Mouse (Mus musculus): ENCODE data around the gene Gm40193. TPM values are rescaled to one million over a fixed set of nuclear protein-coding genes. Genes with fewer than 3 reads are reported as not detected.

The Gm40193 gene
- polyA plus RNA-seq, 1 experiment from 2014 or later = not detected

GRCm38 (mm10) chr11:70564276-70564873, 31.6 kb upstream of the Gm40193 start:
- H3K27ac ChIP-seq (ENCODE audit: low read depth) = peak overlapping the region; percentile 85
- no peaks in the 10 kb centered on the region for H3K27me3 ChIP-seq (ENCODE audit: insufficient read depth, low read length)
- DNase-seq (no peak), ATAC-seq (no peak)
- peak overlapping the region; percentile 96 for H3K4me2 ChIP-seq (ENCODE audit: low read depth, low read length)
- WGBS (ENCODE audit: insufficient replicate concordance) = 38% methylated on average over 4 of the region's 4 CpGs
- peaks cover 22% of the 10 kb centered on the region for H3K4me1 ChIP-seq (ENCODE audit: insufficient read depth)
- peak overlapping the region; percentile 94 for H3K4me3 ChIP-seq (ENCODE audit: low read depth, low read length)
- no peak for TF ChIP-seq EP300 (IDR thresholded peaks at IDR 0.05; ENCODE audit: low read depth)
- TF ChIP-seq CTCF (IDR thresholded peaks at IDR 0.05; ENCODE audit: low read depth) = peak; percentile 44
- no peaks in the 10 kb centered on the region for H3K36me3 ChIP-seq (replicated peaks; ENCODE audit: insufficient read depth, low read length)
- H3K9ac ChIP-seq (replicated peaks) = peak overlapping the region; percentile 90
- H3K9me3 ChIP-seq (ENCODE audit: low read length) = no peaks in the 10 kb centered on the region

GRCm38 (mm10) chr11:70563470-70564275, 30.9 kb upstream of the Gm40193 start:
- peak overlapping the region; percentile 85 for H3K27ac ChIP-seq (ENCODE audit: low read depth)
- peak overlapping the region; percentile 90 for H3K9ac ChIP-seq (replicated peaks)
- H3K4me3 ChIP-seq (ENCODE audit: low read depth, low read length) = peak overlapping the region; percentile 94
- H3K9me3 ChIP-seq (ENCODE audit: low read length) = no peaks in the 10 kb centered on the region
- TF ChIP-seq CTCF (IDR thresholded peaks at IDR 0.05; ENCODE audit: low read depth) (no peak), EP300 (IDR thresholded peaks at IDR 0.05; ENCODE audit: low read depth) (no peak)
- no peaks in the 10 kb centered on the region for H3K36me3 ChIP-seq (replicated peaks; ENCODE audit: insufficient read depth, low read length)
- ATAC-seq (no peak), DNase-seq (peak; percentile 45)
- WGBS (ENCODE audit: insufficient replicate concordance) = 3% methylated on average over 25 of the region's 25 CpGs
- peak overlapping the region; percentile 96 for H3K4me2 ChIP-seq (ENCODE audit: low read depth, low read length)
- H3K27me3 ChIP-seq (ENCODE audit: insufficient read depth, low read length) = no peaks in the 10 kb centered on the region
- H3K4me1 ChIP-seq (ENCODE audit: insufficient read depth) = peaks cover 22% of the 10 kb centered on the region

GRCm38 (mm10) chr11:70562995-70563469, 30.3 kb upstream of the Gm40193 start:
- Histone ChIP-seq H3K4me3 (ENCODE audit: low read depth, low read length) (peak overlapping the region; percentile 94), H3K9ac (replicated peaks) (peak overlapping the region; percentile 90), H3K27ac (ENCODE audit: low read depth) (peak overlapping the region; percentile 85), H3K9me3 (ENCODE audit: low read length) (no peaks in the 10 kb centered on the region), H3K4me2 (ENCODE audit: low read depth, low read length) (peak overlapping the region; percentile 96), H3K4me1 (ENCODE audit: insufficient read depth) (peaks cover 22% of the 10 kb centered on the region), H3K27me3 (ENCODE audit: insufficient read depth, low read length) (no peaks in the 10 kb centered on the region), H3K36me3 (replicated peaks; ENCODE audit: insufficient read depth, low read length) (no peaks in the 10 kb centered on the region)
- TF ChIP-seq CTCF (IDR thresholded peaks at IDR 0.05; ENCODE audit: low read depth) (no peak), EP300 (IDR thresholded peaks at IDR 0.05; ENCODE audit: low read depth) (no peak)
- 0% methylated on average over 16 of the region's 31 CpGs for WGBS (ENCODE audit: insufficient replicate concordance)
- ATAC-seq (no peak; the same call in 1 of the 2 replicates), DNase-seq (no peak)

GRCm38 (mm10) chr11:70562287-70562994, 29.7 kb upstream of the Gm40193 start, which contains the start of gene Mink1:
Gene Mink1, plus strand, starts transcription at chr11:70562881.
- H3K27me3 ChIP-seq (ENCODE audit: insufficient read depth, low read length) = no peaks in the 10 kb centered on the region
- TF ChIP-seq EP300 (IDR thresholded peaks at IDR 0.05; ENCODE audit: low read depth) = no peak
- TF ChIP-seq CTCF (IDR thresholded peaks at IDR 0.05; ENCODE audit: low read depth) = no peak
- no peaks in the 10 kb centered on the region for H3K36me3 ChIP-seq (replicated peaks; ENCODE audit: insufficient read depth, low read length)
- H3K4me1 ChIP-seq (ENCODE audit: insufficient read depth) = peaks cover 22% of the 10 kb centered on the region
- ATAC-seq (peak; percentile 93), DNase-seq (peak; percentile 86)
- WGBS (ENCODE audit: insufficient replicate concordance) = 0% methylated on average over 43 of the region's 57 CpGs
- H3K4me3 ChIP-seq (ENCODE audit: low read depth, low read length) = peak within 1 kb of the TSS; percentile 94
- H3K9me3 ChIP-seq (ENCODE audit: low read length) = no peaks in the 10 kb centered on the region
- H3K27ac ChIP-seq (ENCODE audit: low read depth) = peak within 1 kb of the TSS; percentile 85
- peak within 1 kb of the TSS; percentile 96 for H3K4me2 ChIP-seq (ENCODE audit: low read depth, low read length)
- H3K9ac ChIP-seq (replicated peaks) = peak within 1 kb of the TSS; percentile 90

- Histone ChIP-seq H3K4me2 (ENCODE audit: low read depth, low read length) (peak overlapping the region; percentile 96), H3K9me3 (ENCODE audit: low read length) (no peaks in the 10 kb centered on the region), H3K4me3 (ENCODE audit: low read depth, low read length) (peak overlapping the region; percentile 94), H3K36me3 (replicated peaks; ENCODE audit: insufficient read depth, low read length) (no peaks in the 10 kb centered on the region), H3K27ac (ENCODE audit: low read depth) (peak overlapping the region; percentile 85), H3K9ac (replicated peaks) (no peak overlapping the region), H3K4me1 (ENCODE audit: insufficient read depth) (peaks cover 22% of the 10 kb centered on the region), H3K27me3 (ENCODE audit: insufficient read depth, low read length) (no peaks in the 10 kb centered on the region)
- DNase-seq (no peak), ATAC-seq (peak; percentile 3)
- 3% methylated on average over 2 of the region's 2 CpGs for WGBS (ENCODE audit: insufficient replicate concordance)
- TF ChIP-seq CTCF (IDR thresholded peaks at IDR 0.05; ENCODE audit: low read depth) (no peak), EP300 (IDR thresholded peaks at IDR 0.05; ENCODE audit: low read depth) (no peak)
Observed at GRCm38 (mm10) chr11:70561937-70562286, 29.2 kb upstream of the Gm40193 start.

- H3K9me3 ChIP-seq (ENCODE audit: low read length) = no peaks in the 10 kb centered on the region
- no peak overlapping the region for H3K27ac ChIP-seq (ENCODE audit: low read depth)
- peaks cover 6% of the 10 kb centered on the region; the same call in 1 of the 2 replicates for H3K4me1 ChIP-seq (ENCODE audit: insufficient read depth)
- 85% methylated on average over 9 of the region's 9 CpGs for WGBS (ENCODE audit: insufficient replicate concordance)
- no peak for ATAC-seq
- no peak overlapping the region for H3K4me3 ChIP-seq (ENCODE audit: low read depth, low read length)
- H3K36me3 ChIP-seq (replicated peaks; ENCODE audit: insufficient read depth, low read length) = no peaks in the 10 kb centered on the region
- no peak overlapping the region for H3K9ac ChIP-seq (replicated peaks)
- TF ChIP-seq CTCF (IDR thresholded peaks at IDR 0.05; ENCODE audit: low read depth) (0 out of 2 replicates have a peak, but pooled peaks have one; percentile 16), EP300 (IDR thresholded peaks at IDR 0.05; ENCODE audit: low read depth) (no peak)
- H3K27me3 ChIP-seq (ENCODE audit: insufficient read depth, low read length) = no peaks in the 10 kb centered on the region
- no peak overlapping the region for H3K4me2 ChIP-seq (ENCODE audit: low read depth, low read length)
- no peak for DNase-seq
Observed at GRCm38 (mm10) chr11:70557545-70557944, 24.8 kb upstream of the Gm40193 start.

Data from liver, postnatal 0 days (tissue).